Mouse (Mus musculus): ENCODE measurements around the gene Plxnb3. TPM values are rescaled to one million over a fixed set of nuclear protein-coding genes. Genes with fewer than 3 reads are reported as not detected.
"Not testable (repeated sequence)": the region's sequence is repeated elsewhere in the genome, so short reads cannot be mapped to it uniquely, and the experiment has no call there.

Gene Plxnb3
- polyA plus RNA-seq (2015; fragmentation: Nextera tagmentation; extraction: Ambion mirVana), result 0.79 and 1.1 TPM in 2 replicates

DNA sequence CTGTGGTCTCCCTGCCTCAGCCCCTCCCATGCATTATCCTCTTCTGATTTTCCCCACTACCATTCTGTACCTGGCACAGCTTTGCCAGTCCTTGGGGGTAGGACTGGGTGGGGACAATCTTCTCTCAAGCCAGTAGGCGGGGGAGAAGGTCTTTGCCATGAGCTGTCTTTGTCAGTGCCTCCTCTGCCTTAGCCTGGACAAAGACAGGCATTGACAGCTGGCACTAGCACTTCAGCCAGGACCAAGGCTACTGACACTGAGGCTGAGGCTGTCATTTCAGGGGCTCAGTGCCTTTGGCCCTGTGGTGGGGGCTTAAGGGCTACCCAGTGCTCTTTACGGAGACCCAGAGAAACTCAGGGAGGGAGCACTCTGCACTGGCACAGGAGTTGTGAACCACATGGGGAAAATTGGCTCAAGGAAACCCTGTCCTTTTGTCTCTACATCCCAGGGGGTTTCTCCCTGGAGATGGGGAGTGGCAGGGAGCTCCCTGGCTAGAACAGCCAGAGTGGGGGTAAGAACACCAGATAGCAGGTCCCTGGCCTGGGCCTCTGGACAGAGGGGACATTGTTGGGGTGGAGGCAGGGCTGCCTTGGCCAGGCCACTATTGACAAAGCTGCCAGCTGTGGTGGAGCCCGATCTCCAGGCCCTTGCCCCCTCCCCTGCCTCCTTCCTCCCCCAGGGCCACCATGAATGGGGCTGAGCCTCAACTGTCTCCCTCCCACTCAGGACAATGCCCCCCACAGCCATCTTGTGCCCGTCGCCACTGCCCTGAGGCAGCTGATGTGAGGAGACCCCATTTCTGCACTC, at the start of gene Plxnb3:
Gene Plxnb3 (plus strand): TSS at position 757 of the 807 bp plus-strand sequence.
- no peak within 1 kb of the TSS for H3K4me3 ChIP-seq
- ATAC-seq (ENCODE audit: low FRiP score, low read depth), result no peak
- H3K36me3 ChIP-seq, result no peaks in the 10 kb centered on the region
- 56% methylated on average over 5 of the region's 5 CpGs for WGBS
- H3K27me3 ChIP-seq, result no peaks in the 10 kb centered on the region
- no peak within 1 kb of the TSS for H3K4me2 ChIP-seq
- H3K9ac ChIP-seq, result no peak within 1 kb of the TSS
- H3K9me3 ChIP-seq, result no peaks in the 10 kb centered on the region
- no peak within 1 kb of the TSS for H3K27ac ChIP-seq (replicated peaks)
- H3K4me1 ChIP-seq (replicated peaks), result no peaks in the 10 kb centered on the region

DNA sequence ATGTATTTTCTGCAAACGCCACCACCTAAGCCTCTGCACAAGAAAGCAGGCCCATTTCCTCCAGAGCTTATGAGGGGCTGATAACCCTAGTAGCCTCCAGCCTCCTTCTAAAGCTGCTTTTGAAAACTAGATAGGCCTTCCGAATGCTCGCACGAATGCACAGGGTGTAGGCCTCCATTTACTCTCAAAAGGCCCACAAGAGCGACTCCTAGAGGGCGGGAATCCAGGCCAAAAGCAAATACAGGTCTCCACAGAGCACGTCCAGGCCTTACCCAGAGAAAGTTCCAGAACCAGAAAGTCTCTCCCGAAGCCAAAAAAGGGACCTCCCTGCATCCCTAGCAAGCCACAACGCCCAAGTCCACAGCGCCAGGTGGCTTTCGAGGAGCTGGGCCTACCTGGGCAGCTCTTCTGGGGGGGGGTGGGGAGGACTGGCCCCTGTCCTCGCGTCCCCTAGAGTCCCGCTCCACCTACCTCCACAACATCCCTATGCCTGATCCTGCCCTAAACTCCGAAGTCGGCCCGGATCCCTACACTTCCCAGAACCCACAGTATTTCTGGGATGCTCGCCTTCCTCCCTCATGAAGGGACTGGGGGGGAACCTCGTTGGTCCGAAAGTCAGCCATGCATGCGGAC, 41.3 kb upstream of the Plxnb3 start:
- 29% methylated on average over 21 of the region's 21 CpGs for WGBS
- 0 out of 2 replicates have a peak, but pooled peaks cover 3% of the 10 kb centered on the region for H3K36me3 ChIP-seq
- no peaks in the 10 kb centered on the region for H3K27me3 ChIP-seq
- H3K9me3 ChIP-seq, result no peaks in the 10 kb centered on the region
- H3K4me2 ChIP-seq, result peak overlapping the region; percentile 58
- peaks cover 29% of the 10 kb centered on the region for H3K4me1 ChIP-seq (replicated peaks)
- 0 out of 2 replicates have a peak, but pooled peaks have one; percentile 0 for ATAC-seq (ENCODE audit: low FRiP score, low read depth)
- H3K4me3 ChIP-seq, result peak overlapping the region; percentile 54
- H3K27ac ChIP-seq (replicated peaks), result peak overlapping the region; percentile 83
- H3K9ac ChIP-seq, result peak overlapping the region; percentile 20

GRCm38 (mm10) chrX:73716109-73716661, 40.7 kb upstream of the Plxnb3 start, which contains the start of the genes Bcap31 and Abcd1:
Gene Bcap31, minus strand, starts transcription at chrX:73716175.
Gene Abcd1, plus strand, starts transcription at chrX:73716597.
- peak within 1 kb of the TSS; percentile 49 for H3K9ac ChIP-seq
- no peaks in the 10 kb centered on the region for H3K9me3 ChIP-seq
- peak within 1 kb of the TSS; percentile 58 for H3K4me2 ChIP-seq
- H3K27me3 ChIP-seq, result no peaks in the 10 kb centered on the region
- H3K27ac ChIP-seq (replicated peaks), result peak within 1 kb of the TSS; percentile 83
- H3K4me3 ChIP-seq, result peak within 1 kb of the TSS; percentile 54
- peak; percentile 94 for ATAC-seq (ENCODE audit: low FRiP score, low read depth)
- peaks cover 29% of the 10 kb centered on the region for H3K4me1 ChIP-seq (replicated peaks)
- 0 out of 2 replicates have a peak, but pooled peaks cover under 1% of the 10 kb centered on the region for H3K36me3 ChIP-seq
- WGBS, result 17% methylated on average over 36 of the region's 45 CpGs

- Histone ChIP-seq H3K4me3 (peak overlapping the region; percentile 54), H3K27me3 (no peaks in the 10 kb centered on the region), H3K27ac (replicated peaks) (peak overlapping the region; percentile 83), H3K4me2 (peak overlapping the region; percentile 58), H3K36me3 (no peaks in the 10 kb centered on the region), H3K4me1 (replicated peaks) (peaks cover 29% of the 10 kb centered on the region), H3K9me3 (no peaks in the 10 kb centered on the region), H3K9ac (peak overlapping the region; percentile 49)
- ATAC-seq (ENCODE audit: low FRiP score, low read depth), result peak; percentile 73; the same call in 1 of the 2 replicates
- 28% methylated on average over 25 of the region's 30 CpGs for WGBS
These were observed 40.0 kb upstream of the Plxnb3 start for GRCm38 (mm10) chrX:73716709-73717545.

GRCm38 (mm10) chrX:73717667-73718066, 39.2 kb upstream of the Plxnb3 start:
- H3K4me3 ChIP-seq, result peak overlapping the region; percentile 54; the same call in 1 of the 2 replicates
- peaks cover 29% of the 10 kb centered on the region for H3K4me1 ChIP-seq (replicated peaks)
- H3K9me3 ChIP-seq, result no peaks in the 10 kb centered on the region
- whole genome bisulfite sequencing, result 73% methylated on average over 11 of the region's 11 CpGs
- no peak overlapping the region; the same call in 1 of the 2 replicates for H3K9ac ChIP-seq
- no peak for ATAC-seq (ENCODE audit: low FRiP score, low read depth)
- H3K27ac ChIP-seq (replicated peaks), result no peak overlapping the region
- H3K27me3 ChIP-seq, result no peaks in the 10 kb centered on the region
- no peaks in the 10 kb centered on the region for H3K36me3 ChIP-seq
- peak overlapping the region; percentile 58 for H3K4me2 ChIP-seq

- Histone ChIP-seq H3K27me3 (no peaks in the 10 kb centered on the region), H3K4me3 (no peak overlapping the region), H3K9ac (no peak overlapping the region), H3K27ac (replicated peaks) (no peak overlapping the region), H3K4me2 (peak overlapping the region; percentile 24), H3K9me3 (no peaks in the 10 kb centered on the region), H3K36me3 (no peaks in the 10 kb centered on the region), H3K4me1 (replicated peaks) (peaks cover 29% of the 10 kb centered on the region)
- ATAC-seq (ENCODE audit: low FRiP score, low read depth), result no peak
- 51% methylated on average over 3 of the region's 3 CpGs for WGBS
These were observed 38.6 kb upstream of the Plxnb3 start for GRCm38 (mm10) chrX:73718271-73718670.

DNA sequence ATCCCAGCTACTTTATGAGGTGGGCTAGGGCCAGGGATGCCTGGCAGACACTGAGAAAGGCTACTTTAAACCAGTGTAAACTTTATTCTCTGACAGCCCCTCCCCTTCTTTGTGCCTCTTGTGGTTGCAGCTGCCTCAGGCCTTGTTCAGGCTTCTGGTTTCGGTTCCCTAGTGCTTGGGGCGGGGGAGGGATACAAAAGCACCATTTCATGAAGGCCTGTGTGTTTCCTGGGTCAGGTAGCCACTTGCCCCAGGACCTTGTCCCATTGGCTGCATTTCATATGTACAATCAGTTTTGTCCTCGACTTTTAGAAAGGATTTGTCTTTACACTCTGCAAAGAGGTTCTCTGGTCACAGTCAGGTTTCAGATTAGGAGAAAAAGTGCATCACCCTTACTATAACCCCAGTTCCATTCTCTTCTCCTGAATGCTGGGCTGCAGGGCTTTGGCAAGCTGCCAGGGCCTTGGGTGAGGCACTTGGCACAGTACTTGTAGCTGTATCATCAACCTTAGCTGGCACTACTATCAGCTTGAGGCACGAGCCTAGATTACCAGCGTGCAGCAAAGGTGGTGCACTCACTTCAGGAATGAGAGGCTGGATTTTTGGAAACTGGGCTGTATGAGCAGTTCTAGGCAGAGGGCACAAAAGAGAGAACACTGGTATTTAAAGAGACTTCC, 38.1 kb upstream of the Plxnb3 start:
- no peak for ATAC-seq (ENCODE audit: low FRiP score, low read depth)
- Histone ChIP-seq H3K9ac (no peak overlapping the region), H3K4me3 (no peak overlapping the region), H3K27ac (replicated peaks) (no peak overlapping the region), H3K4me2 (peak overlapping the region; percentile 24), H3K27me3 (no peaks in the 10 kb centered on the region), H3K36me3 (no peaks in the 10 kb centered on the region), H3K9me3 (no peaks in the 10 kb centered on the region), H3K4me1 (replicated peaks) (peaks cover 29% of the 10 kb centered on the region)
- WGBS, result 45% methylated on average over 5 of the region's 5 CpGs

GRCm38 (mm10) chrX:73730908-73731307, 26.0 kb upstream of the Plxnb3 start:
- 65% methylated on average over 1 of the region's 1 CpGs for WGBS
- no peak overlapping the region for H3K4me2 ChIP-seq
- no peaks in the 10 kb centered on the region for H3K36me3 ChIP-seq

GRCm38 (mm10) chrX:73738155-73738554, 18.7 kb upstream of the Plxnb3 start:
- Histone ChIP-seq H3K27me3 (no peaks in the 10 kb centered on the region), H3K36me3 (no peaks in the 10 kb centered on the region), H3K4me1 (replicated peaks) (no peaks in the 10 kb centered on the region), H3K4me2 (no peak overlapping the region), H3K4me3 (no peak overlapping the region), H3K9ac (no peak overlapping the region), H3K9me3 (no peaks in the 10 kb centered on the region), H3K27ac (replicated peaks) (no peak overlapping the region)
- ATAC-seq (ENCODE audit: low FRiP score, low read depth), result no peak
- 75% methylated on average over 1 of the region's 1 CpGs for WGBS

More at GRCm38 (mm10) chrX:73730908-73731307, 26.0 kb upstream of the Plxnb3 start:
- Histone ChIP-seq H3K4me3 (no peak overlapping the region), H3K27ac (replicated peaks) (no peak overlapping the region), H3K9me3 (no peaks in the 10 kb centered on the region), H3K4me1 (replicated peaks) (no peaks in the 10 kb centered on the region), H3K9ac (no peak overlapping the region), H3K27me3 (no peaks in the 10 kb centered on the region)
- no peak for ATAC-seq (ENCODE audit: low FRiP score, low read depth)

DNA sequence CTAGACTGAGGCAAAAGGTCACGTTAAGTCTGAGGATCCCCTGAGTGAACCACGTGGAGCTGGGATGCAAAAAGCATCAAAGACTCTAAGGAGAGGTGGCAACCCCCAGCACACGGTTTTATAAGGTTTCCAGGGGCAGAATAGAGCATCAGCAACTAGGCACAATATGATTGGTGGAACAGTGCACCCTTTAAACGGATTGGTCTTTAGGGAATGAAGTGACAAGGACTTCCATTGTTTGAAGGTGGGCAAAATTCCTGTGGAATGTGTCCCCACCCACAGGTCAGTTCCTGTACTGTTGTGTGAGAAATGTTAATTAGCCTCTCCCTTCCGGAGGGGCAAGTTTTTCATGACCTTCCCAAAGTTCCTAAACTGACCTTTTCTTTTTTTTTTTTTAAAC, 17.7 kb upstream of the Plxnb3 start:
- Histone ChIP-seq H3K9ac (no peak overlapping the region), H3K4me3 (no peak overlapping the region), H3K27me3 (no peaks in the 10 kb centered on the region), H3K4me1 (replicated peaks) (no peaks in the 10 kb centered on the region), H3K9me3 (no peaks in the 10 kb centered on the region), H3K27ac (replicated peaks) (no peak overlapping the region), H3K4me2 (no peak overlapping the region), H3K36me3 (no peaks in the 10 kb centered on the region)
- no peak for ATAC-seq (ENCODE audit: low FRiP score, low read depth)
- whole genome bisulfite sequencing, result 66% methylated on average over 5 of the region's 5 CpGs

GRCm38 (mm10) chrX:73739841-73740240, 17.0 kb upstream of the Plxnb3 start:
- not testable (repeated sequence) for H3K9ac ChIP-seq; H3K9me3 ChIP-seq; ATAC-seq (ENCODE audit: low FRiP score, low read depth); H3K27me3 ChIP-seq; H3K4me3 ChIP-seq; H3K36me3 ChIP-seq; H3K27ac ChIP-seq (replicated peaks); H3K4me2 ChIP-seq; H3K4me1 ChIP-seq (replicated peaks)
- 95% methylated on average over 7 of the region's 7 CpGs for WGBS
